Comparison of ENCODE assay signal across 1 mouse cellular context in the genomic region with DNA sequence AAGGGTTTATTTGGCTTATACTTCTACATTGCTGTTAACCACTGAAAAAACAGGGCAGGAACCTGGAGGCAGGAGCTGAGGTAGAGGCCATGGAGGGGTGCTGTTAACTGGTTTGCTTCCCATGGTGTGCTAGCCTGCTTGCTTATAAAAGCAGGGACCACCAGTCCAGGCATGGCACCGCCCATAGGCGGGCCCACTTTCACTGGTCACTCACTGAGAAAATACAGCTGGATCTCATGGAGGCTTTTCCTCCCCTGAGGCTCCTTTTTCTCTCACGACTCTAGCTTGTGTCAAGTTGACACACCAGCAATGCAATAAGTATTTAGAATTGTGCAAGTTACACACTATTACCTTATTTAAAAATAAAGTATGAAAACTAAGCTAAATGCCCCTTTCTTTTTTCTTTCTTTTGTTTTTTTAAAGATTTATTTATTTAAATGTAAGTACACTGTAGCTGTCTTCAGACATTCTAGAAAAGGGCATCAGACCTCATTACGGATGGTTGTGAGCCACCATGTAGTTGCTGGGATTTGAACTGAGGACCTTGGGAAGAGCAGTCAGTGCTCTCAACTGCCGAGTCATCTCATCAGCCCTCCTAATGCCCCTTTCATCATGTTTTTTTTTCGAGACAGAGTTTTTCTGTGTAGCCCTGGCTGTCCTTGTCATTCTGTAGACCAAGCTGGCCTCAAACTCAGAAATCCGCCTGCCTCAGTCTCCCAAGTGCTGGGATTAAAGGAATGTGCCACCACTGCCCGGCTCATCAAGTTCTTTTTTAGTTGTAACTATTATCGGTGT.
TF ChIP-seq lines count a peak whose summit lies in the region.

No protein-coding gene starts in this region.

TF ChIP-seq in MEL, 35 proteins besides CTCF, POLR2A, EP300 and RAD21 (continued from another document):
- TF ChIP-seq GABPA (IDR thresholded peaks at IDR 0.05; ENCODE audit: low read depth, low read length) (no peak), ZNF384 (IDR thresholded peaks at IDR 0.05; ENCODE audit: low read depth, low read length) (no peak), USF2 (IDR thresholded peaks at IDR 0.05; ENCODE audit: borderline replicate concordance in 1 of 2, insufficient read depth in 1 of 2, low read depth in 1 of 2, low read length in 2 of 2) (no peak), ZC3H11A (IDR thresholded peaks at IDR 0.05; ENCODE audit: low read depth, low read length) (no peak), MAX (IDR thresholded peaks at IDR 0.05; ENCODE audit: low read length) (no peak), ZMIZ1 (IDR thresholded peaks at IDR 0.05; ENCODE audit: low read depth, low read length) (no peak), JUND (IDR thresholded peaks at IDR 0.05; ENCODE audit: low read depth, low read length) (no peak)
